ENCODE assay signal across 16 mouse cellular contexts in genomic region chr4:64527724-64528332, GRCm38 (mm10).
"Had no signal": no experiment of that assay in that cellular context is flagged by ENCODE, and none has a peak within 500 bp of the region (broad histone marks: within the 10 kb centered on the region; RNA-seq: fewer than 3 reads in every experiment).

No protein-coding gene starts in this region.

- H3K9me3 ChIP-seq: limb, embryonic 10.5 days; liver, embryonic 13.5 days; megakaryocyte, embryonic 14.5 days; midbrain, embryonic 15.5 days; neural tube, embryonic 12.5 days had no signal

- H3K4me1 ChIP-seq: limb, embryonic 10.5 days; liver, embryonic 13.5 days; megakaryocyte, embryonic 14.5 days; midbrain, embryonic 15.5 days; neural tube, embryonic 12.5 days had no signal

- H3K27me3 ChIP-seq: liver, embryonic 13.5 days; megakaryocyte, embryonic 14.5 days; midbrain, embryonic 15.5 days; neural tube, embryonic 12.5 days had no signal

- DNase-seq: kidney, adult 9 months; kidney, postnatal 36 days; liver, embryonic 13.5 days; liver, postnatal 0 days; right cerebral cortex, postnatal 4 days; spleen, adult 18-20 months; thymus, adult 18-20 months; thymus, postnatal 25 days had no signal

- H3K9ac ChIP-seq: liver, embryonic 13.5 days; liver, postnatal 0 days; midbrain, embryonic 15.5 days; neural tube, embryonic 12.5 days had no signal

- H3K4me3 ChIP-seq: layer of hippocampus, adult 2 months; limb, embryonic 10.5 days; liver, embryonic 13.5 days; megakaryocyte, embryonic 14.5 days; midbrain, embryonic 15.5 days; neural tube, embryonic 12.5 days had no signal

- H3K27ac ChIP-seq: kidney, postnatal 0 days; layer of hippocampus, adult 2 months; limb, embryonic 10.5 days; liver, embryonic 13.5 days; macrophage; midbrain, embryonic 15.5 days; neural tube, embryonic 12.5 days had no signal

- H3K4me2 ChIP-seq: liver, embryonic 13.5 days; midbrain, embryonic 11.5 days; midbrain, embryonic 15.5 days; neural tube, embryonic 12.5 days had no signal

- ATAC-seq: liver, postnatal 0 days; midbrain, embryonic 15.5 days had no signal

- H3K36me3 ChIP-seq: limb, embryonic 10.5 days; liver, embryonic 13.5 days; midbrain, embryonic 15.5 days; neural tube, embryonic 12.5 days had no signal
